Mouse (Mus musculus): ENCODE measurements around the gene Tob1. TPM values are rescaled to one million over a fixed set of nuclear protein-coding genes. Genes with fewer than 3 reads are reported as not detected.
A peak's percentile ranks its signal among the peaks of the same experiment; 100 is the strongest.

Tob1 gene
- polyA plus RNA-seq (2016; fragmentation: Nextera tagmentation; extraction: Ambion mirVana), result 42.6 and 43.1 TPM in 2 replicates

- peak; percentile 98 for ATAC-seq (ENCODE audit: low FRiP score)
- Histone ChIP-seq H3K4me2 (peak within 1 kb of the TSS; percentile 95), H3K27ac (peak within 1 kb of the TSS; percentile 98), H3K36me3 (replicated peaks) (peaks cover 16% of the 10 kb centered on the region), H3K4me3 (replicated peaks) (peak within 1 kb of the TSS; percentile 99), H3K9me3 (no peaks in the 10 kb centered on the region), H3K4me1 (peaks cover 36% of the 10 kb centered on the region), H3K27me3 (no peaks in the 10 kb centered on the region), H3K9ac (peak within 1 kb of the TSS; percentile 98)
- under 1% methylated on average over 49 of the region's 55 CpGs for WGBS
These were observed at the start of gene Tob1 for GRCm38 (mm10) chr11:94211124-94211603. Tob1 (plus strand) TSS chr11:94211454.

GRCm38 (mm10) chr11:94161867-94162581 is 49.2 kb upstream of the Tob1 start:
- Histone ChIP-seq H3K4me3 (replicated peaks) (no peak overlapping the region), H3K9ac (0 out of 2 replicates have a peak overlapping the region, but pooled peaks have one; percentile 55), H3K4me2 (peak overlapping the region; percentile 52; the same call in 1 of the 2 replicates), H3K9me3 (no peaks in the 10 kb centered on the region), H3K4me1 (peaks cover 49% of the 10 kb centered on the region), H3K36me3 (replicated peaks) (no peaks in the 10 kb centered on the region), H3K27ac (peak overlapping the region; percentile 100), H3K27me3 (no peaks in the 10 kb centered on the region)
- WGBS, result 91% methylated on average over 11 of the region's 11 CpGs
- ATAC-seq (ENCODE audit: low FRiP score), result no peak

GRCm38 (mm10) chr11:94163005-94163767 is 48.1 kb upstream of the Tob1 start:
- no peak for ATAC-seq (ENCODE audit: low FRiP score)
- H3K4me1 ChIP-seq, result peaks cover 49% of the 10 kb centered on the region
- WGBS, result 74% methylated on average over 9 of the region's 9 CpGs
- no peaks in the 10 kb centered on the region for H3K27me3 ChIP-seq
- H3K9ac ChIP-seq, result no peak overlapping the region; the same call in 1 of the 2 replicates
- no peak overlapping the region for H3K4me3 ChIP-seq (replicated peaks)
- peak overlapping the region; percentile 56 for H3K27ac ChIP-seq
- no peak overlapping the region for H3K4me2 ChIP-seq
- H3K36me3 ChIP-seq (replicated peaks), result no peaks in the 10 kb centered on the region
- no peaks in the 10 kb centered on the region for H3K9me3 ChIP-seq

GRCm38 (mm10) chr11:94165745-94166144 is 45.5 kb upstream of the Tob1 start:
- WGBS, result 87% methylated on average over 4 of the region's 4 CpGs
- ATAC-seq (ENCODE audit: low FRiP score), result no peak
- no peaks in the 10 kb centered on the region for H3K27me3 ChIP-seq

GRCm38 (mm10) chr11:94168238-94168637 is 43.0 kb upstream of the Tob1 start:
- Histone ChIP-seq H3K36me3 (replicated peaks) (no peaks in the 10 kb centered on the region), H3K9ac (no peak overlapping the region), H3K4me3 (replicated peaks) (no peak overlapping the region), H3K27ac (0 out of 2 replicates have a peak overlapping the region, but pooled peaks have one; percentile 42), H3K4me1 (peaks cover 4% of the 10 kb centered on the region), H3K4me2 (no peak overlapping the region), H3K9me3 (no peaks in the 10 kb centered on the region), H3K27me3 (no peaks in the 10 kb centered on the region)
- no peak for ATAC-seq (ENCODE audit: low FRiP score)
- 59% methylated on average over 5 of the region's 5 CpGs for WGBS

More at GRCm38 (mm10) chr11:94165745-94166144, 45.5 kb upstream of the Tob1 start:
- H3K9ac ChIP-seq, result no peak overlapping the region
- no peak overlapping the region for H3K4me2 ChIP-seq
- H3K4me3 ChIP-seq (replicated peaks), result no peak overlapping the region
- H3K36me3 ChIP-seq (replicated peaks), result no peaks in the 10 kb centered on the region
- H3K4me1 ChIP-seq, result peaks cover 24% of the 10 kb centered on the region
- no peak overlapping the region for H3K27ac ChIP-seq
- H3K9me3 ChIP-seq, result no peaks in the 10 kb centered on the region

GRCm38 (mm10) chr11:94169596-94169995 is 41.7 kb upstream of the Tob1 start:
- H3K36me3 ChIP-seq (replicated peaks), result no peaks in the 10 kb centered on the region

GRCm38 (mm10) chr11:94171691-94172090 is 39.6 kb upstream of the Tob1 start:
- H3K9ac ChIP-seq, result no peak overlapping the region
- H3K9me3 ChIP-seq, result no peaks in the 10 kb centered on the region
- WGBS, result 87% methylated on average over 5 of the region's 5 CpGs
- H3K36me3 ChIP-seq (replicated peaks), result no peaks in the 10 kb centered on the region
- no peak overlapping the region for H3K4me2 ChIP-seq
- ATAC-seq (ENCODE audit: low FRiP score), result no peak
- H3K27me3 ChIP-seq, result no peaks in the 10 kb centered on the region
- no peak overlapping the region for H3K4me3 ChIP-seq (replicated peaks)
- H3K4me1 ChIP-seq, result peaks cover 6% of the 10 kb centered on the region; the same call in 1 of the 2 replicates
- H3K27ac ChIP-seq, result no peak overlapping the region

More at GRCm38 (mm10) chr11:94169596-94169995, 41.7 kb upstream of the Tob1 start:
- Histone ChIP-seq H3K4me2 (no peak overlapping the region), H3K4me3 (replicated peaks) (no peak overlapping the region), H3K27me3 (no peaks in the 10 kb centered on the region), H3K9ac (no peak overlapping the region), H3K27ac (no peak overlapping the region), H3K4me1 (no peaks in the 10 kb centered on the region; the same call in 1 of the 2 replicates), H3K9me3 (no peaks in the 10 kb centered on the region)
- no peak for ATAC-seq (ENCODE audit: low FRiP score)
- 79% methylated on average over 5 of the region's 5 CpGs for WGBS

GRCm38 (mm10) chr11:94172186-94172585 is 39.1 kb upstream of the Tob1 start:
- Histone ChIP-seq H3K27me3 (no peaks in the 10 kb centered on the region), H3K4me3 (replicated peaks) (no peak overlapping the region), H3K36me3 (replicated peaks) (no peaks in the 10 kb centered on the region), H3K27ac (no peak overlapping the region), H3K9me3 (no peaks in the 10 kb centered on the region), H3K9ac (no peak overlapping the region), H3K4me1 (peaks cover 6% of the 10 kb centered on the region; the same call in 1 of the 2 replicates), H3K4me2 (no peak overlapping the region)
- no peak for ATAC-seq (ENCODE audit: low FRiP score)
- 83% methylated on average over 9 of the region's 9 CpGs for WGBS

- Histone ChIP-seq H3K9me3 (no peaks in the 10 kb centered on the region), H3K36me3 (replicated peaks) (no peaks in the 10 kb centered on the region), H3K4me3 (replicated peaks) (no peak overlapping the region), H3K27ac (no peak overlapping the region), H3K4me2 (no peak overlapping the region), H3K4me1 (peaks cover 6% of the 10 kb centered on the region; the same call in 1 of the 2 replicates), H3K27me3 (no peaks in the 10 kb centered on the region), H3K9ac (no peak overlapping the region)
- no peak for ATAC-seq (ENCODE audit: low FRiP score)
- 68% methylated on average over 4 of the region's 4 CpGs for WGBS
These were observed 37.5 kb upstream of the Tob1 start for GRCm38 (mm10) chr11:94173726-94174146.

GRCm38 (mm10) chr11:94175288-94175687 is 36.0 kb upstream of the Tob1 start:
- WGBS, result 61% methylated on average over 7 of the region's 7 CpGs
- Histone ChIP-seq H3K9me3 (no peaks in the 10 kb centered on the region), H3K27me3 (no peaks in the 10 kb centered on the region), H3K4me1 (peaks cover 6% of the 10 kb centered on the region; the same call in 1 of the 2 replicates), H3K4me2 (no peak overlapping the region), H3K4me3 (replicated peaks) (no peak overlapping the region), H3K36me3 (replicated peaks) (no peaks in the 10 kb centered on the region), H3K9ac (no peak overlapping the region), H3K27ac (peak overlapping the region; percentile 50; the same call in 1 of the 2 replicates)
- no peak for ATAC-seq (ENCODE audit: low FRiP score)

- ATAC-seq (ENCODE audit: low FRiP score), result no peak
- Histone ChIP-seq H3K27ac (peak overlapping the region; percentile 50; the same call in 1 of the 2 replicates), H3K27me3 (no peaks in the 10 kb centered on the region), H3K36me3 (replicated peaks) (no peaks in the 10 kb centered on the region), H3K4me3 (replicated peaks) (no peak overlapping the region), H3K9me3 (no peaks in the 10 kb centered on the region), H3K4me1 (peaks cover 6% of the 10 kb centered on the region; the same call in 1 of the 2 replicates), H3K4me2 (no peak overlapping the region), H3K9ac (no peak overlapping the region)
- whole genome bisulfite sequencing, result 56% methylated on average over 8 of the region's 8 CpGs
These were observed 35.6 kb upstream of the Tob1 start for GRCm38 (mm10) chr11:94175694-94176093.
